Mouse (Mus musculus) MEL (cell line): ENCODE data around the gene Plrg1. TPM values are rescaled to one million over a fixed set of nuclear protein-coding genes. Genes with fewer than 3 reads are reported as not detected.

Experiments used
- DNase-seq: peaks from one replicate; pipeline ENCODE4 v3.0.0; 2011; ENCODE audit warnings: low read depth, low spot score
- H3K27ac ChIP-seq: 2 replicates; pipeline ENCODE4 v1.5.1; 2012; ENCODE audit warnings: low read depth, mild to moderate bottlenecking, control low read depth, low read length, moderate library complexity; ENCODE audit not compliant: control insufficient read depth
- H3K27me3 ChIP-seq, 2 experiments: fragments of 150-350 bp in 1 of 2; sonication (generic) in 1 of 2; 2 replicates each; pipeline ENCODE4 v1.6.1; 2012; ENCODE audit warnings: low read length in 2 of 2, mild to moderate bottlenecking in 2 of 2, improper control_type of control experiment in 1 of 2, moderate library complexity in 1 of 2; ENCODE audit not compliant: insufficient read depth in 2 of 2, control insufficient read depth in 1 of 2
- H3K36me3 ChIP-seq, 2 experiments: 2 replicates each; pipeline ENCODE4 v1.6.1; 2012 to 2014; ENCODE audit warnings: low read length in 2 of 2, improper control_type of control experiment in 1 of 2, inconsistent platforms in 1 of 2, mild to moderate bottlenecking in 1 of 2; ENCODE audit not compliant: insufficient read depth in 2 of 2, control insufficient read depth in 1 of 2
- H3K4me1 ChIP-seq, 2 experiments: fragments of 150-350 bp in 1 of 2; sonication (generic) in 1 of 2; 2 replicates each; pipeline ENCODE4 v1.6.1; 2012; ENCODE audit warnings: low read length in 2 of 2, improper control_type of control experiment in 1 of 2, mild to moderate bottlenecking in 1 of 2; ENCODE audit not compliant: insufficient read depth in 2 of 2, control insufficient read depth in 1 of 2
- H3K4me3 ChIP-seq, 2 experiments: fragments of 150-350 bp in 1 of 2; sonication (generic) in 1 of 2; 2 replicates each; pipeline ENCODE4 v1.5.1; 2012; ENCODE audit warnings: low read depth in 2 of 2, low read length in 2 of 2, mild to moderate bottlenecking in 2 of 2, moderate library complexity in 2 of 2, control low read depth in 1 of 2, improper control_type of control experiment in 1 of 2; ENCODE audit not compliant: control insufficient read depth in 1 of 2, insufficient read depth in 1 of 2
- H3K79me2 ChIP-seq: 2 replicates; pipeline ENCODE4 v1.6.1; 2012; ENCODE audit warnings: mild to moderate bottlenecking, low read length, moderate library complexity; ENCODE audit not compliant: control insufficient read depth, poor library complexity, insufficient read depth
- H3K9ac ChIP-seq: 2 replicates; pipeline ENCODE4 v1.6.1; 2012; ENCODE audit warnings: low read depth, mild to moderate bottlenecking, control low read depth, low read length, moderate library complexity; ENCODE audit not compliant: control insufficient read depth, poor library complexity, severe bottlenecking
- H3K9me3 ChIP-seq: fragments of 150-350 bp; sonication (generic); replicated peaks from 2 replicates; pipeline ENCODE4 v1.6.1; 2012; ENCODE audit warnings: mild to moderate bottlenecking, low read length, improper control_type of control experiment, moderate library complexity; ENCODE audit not compliant: insufficient read depth
- CHD1 ChIP-seq: IDR thresholded peaks from 2 replicates; pipeline ENCODE4 v1.6.1; 2012; ENCODE audit warnings: low read depth, mild to moderate bottlenecking, inconsistent platforms, low read length, improper control_type of control experiment
- CHD2 ChIP-seq: IDR thresholded peaks from 2 replicates; pipeline ENCODE4 v1.6.1; 2011; ENCODE audit warnings: low read length, improper control_type of control experiment
- CTCF ChIP-seq, 3 experiments: IDR thresholded peaks in 2 of 3; conservative IDR thresholded peaks in 1 of 3; 2 replicates each; pipeline ENCODE4 v1.5.1; 2011 to 2012; ENCODE audit warnings: low read length in 3 of 3, low read depth in 2 of 3, mild to moderate bottlenecking in 2 of 3, improper control_type of control experiment in 1 of 3, inconsistent platforms in 1 of 3, mixed read lengths in 1 of 3, moderate library complexity in 1 of 3; ENCODE audit not compliant: control insufficient read depth in 1 of 3, insufficient read depth in 1 of 3, poor library complexity in 1 of 3, severe bottlenecking in 1 of 3
- E2F4 ChIP-seq: IDR thresholded peaks from 2 replicates; pipeline ENCODE4 v1.6.1; 2011; ENCODE audit warnings: low read depth, low read length, improper control_type of control experiment, borderline replicate concordance
- ETS1 ChIP-seq: IDR thresholded peaks from 2 replicates; pipeline ENCODE4 v1.6.1; 2012; ENCODE audit warnings: low read depth, mild to moderate bottlenecking, inconsistent platforms, low read length, improper control_type of control experiment, moderate library complexity
- GABPA ChIP-seq: IDR thresholded peaks from 2 replicates; pipeline ENCODE4 v1.6.1; 2012; ENCODE audit warnings: low read depth, mild to moderate bottlenecking, inconsistent platforms, low read length, improper control_type of control experiment, moderate library complexity
- HCFC1 ChIP-seq: IDR thresholded peaks from 2 replicates; pipeline ENCODE4 v1.6.1; 2012; ENCODE audit warnings: low read depth, mild to moderate bottlenecking, inconsistent platforms, low read length, improper control_type of control experiment, moderate library complexity
- JUND ChIP-seq: IDR thresholded peaks from 2 replicates; pipeline ENCODE4 v1.6.1; 2011; ENCODE audit warnings: low read depth, mild to moderate bottlenecking, improper control_type of control experiment, low read length
- KAT2A ChIP-seq: conservative IDR thresholded peaks from 2 replicates; pipeline ENCODE4 v1.6.1; 2012; ENCODE audit warnings: low read depth, low read length, improper control_type of control experiment, inconsistent platforms
- MAFK ChIP-seq: IDR thresholded peaks from 2 replicates; pipeline ENCODE4 v1.6.1; 2011; ENCODE audit warnings: low read depth, mild to moderate bottlenecking, low read length, improper control_type of control experiment, borderline replicate concordance
- MAZ ChIP-seq: IDR thresholded peaks from 2 replicates; pipeline ENCODE4 v1.6.1; 2012; ENCODE audit warnings: low read depth, mild to moderate bottlenecking, inconsistent platforms, low read length, improper control_type of control experiment
- MYB ChIP-seq: IDR thresholded peaks from 2 replicates; pipeline ENCODE4 v1.6.1; 2011; ENCODE audit warnings: mild to moderate bottlenecking, low read depth, low read length, improper control_type of control experiment
- NELFE ChIP-seq: IDR thresholded peaks from 2 replicates; pipeline ENCODE4 v1.6.1; 2011; ENCODE audit warnings: low read depth, low read length, improper control_type of control experiment
- POLR2A ChIP-seq, 2 experiments: IDR thresholded peaks; 2 replicates each; pipeline ENCODE4 v1.6.1; 2011 to 2012; ENCODE audit warnings: low read length in 2 of 2, mild to moderate bottlenecking in 2 of 2, control low read depth in 1 of 2, improper control_type of control experiment in 1 of 2, low read depth in 1 of 2, moderate library complexity in 1 of 2; ENCODE audit not compliant: control insufficient read depth in 1 of 2, insufficient read depth in 1 of 2, poor library complexity in 1 of 2
- POLR2AphosphoS5 ChIP-seq: IDR thresholded peaks from 2 replicates; pipeline ENCODE4 v1.6.1; 2012; ENCODE audit warnings: low read depth, borderline replicate concordance, mild to moderate bottlenecking, inconsistent platforms, low read length, moderate library complexity, mixed read lengths
- SIN3A ChIP-seq: IDR thresholded peaks from 2 replicates; pipeline ENCODE4 v1.6.1; 2012; ENCODE audit warnings: low read length, improper control_type of control experiment, inconsistent platforms
- SMC3 ChIP-seq: IDR thresholded peaks from 2 replicates; pipeline ENCODE4 v1.6.1; 2011; ENCODE audit warnings: low read depth, low read length, improper control_type of control experiment
- TAL1 ChIP-seq: IDR thresholded peaks from 2 replicates; pipeline ENCODE4 v1.6.1; 2012; ENCODE audit warnings: mild to moderate bottlenecking, inconsistent platforms, low read length, moderate library complexity, mixed read lengths
- TBP ChIP-seq: IDR thresholded peaks from 2 replicates; pipeline ENCODE4 v1.8.0; 2011; ENCODE audit warnings: low read depth, low read length, improper control_type of control experiment
- TCF12 ChIP-seq: IDR thresholded peaks from 2 replicates; pipeline ENCODE4 v1.6.1; 2014; ENCODE audit warnings: low read depth, mild to moderate bottlenecking, inconsistent platforms, low read length, improper control_type of control experiment, moderate library complexity
- UBTF ChIP-seq: IDR thresholded peaks from 2 replicates; pipeline ENCODE4 v1.6.1; 2012; ENCODE audit warnings: low read depth, mild to moderate bottlenecking, inconsistent platforms, low read length, improper control_type of control experiment, moderate library complexity, borderline replicate concordance; ENCODE audit not compliant: insufficient read depth
- USF1 ChIP-seq: IDR thresholded peaks from 2 replicates; pipeline ENCODE4 v1.6.1; 2014; ENCODE audit warnings: low read depth, mild to moderate bottlenecking, inconsistent platforms, low read length, improper control_type of control experiment, moderate library complexity
- ZC3H11A ChIP-seq: IDR thresholded peaks from 2 replicates; pipeline ENCODE4 v1.6.1; 2012; ENCODE audit warnings: low read depth, mild to moderate bottlenecking, inconsistent platforms, low read length, improper control_type of control experiment
- ZKSCAN1 ChIP-seq: IDR thresholded peaks from 2 replicates; pipeline ENCODE4 v1.6.1; 2012; ENCODE audit warnings: low read depth, mild to moderate bottlenecking, inconsistent platforms, low read length, improper control_type of control experiment, moderate library complexity
- ZMIZ1 ChIP-seq: IDR thresholded peaks from 2 replicates; pipeline ENCODE4 v1.6.1; 2012; ENCODE audit warnings: low read depth, mild to moderate bottlenecking, inconsistent platforms, low read length, improper control_type of control experiment, moderate library complexity
- polyA plus RNA-seq, 2 experiments: library from polyadenylated mRNA; stranded (reverse) in 1 of 2; unstranded in 1 of 2; fragments of >175 nt in 1 of 2; fragments of >200 nt in 1 of 2; gene quantifications; 2 replicates each; pipeline versions ENCODE4 v1.2.1 to v1.2.4; 2012; ENCODE audit warnings: low replicate concordance in 2 of 2, low read depth in 1 of 2; ENCODE audit not compliant: insufficient read length in 2 of 2, insufficient read depth in 1 of 2, missing spikeins in 1 of 2
- total RNA-seq: library from RNA; depleted of rRNA; stranded (reverse); fragments of 300-350 nt; gene quantifications from 2 replicates; pipeline ENCODE4 v1.2.3, GENCODE M21; 2012

The Plrg1 gene
- total and polyA plus RNA-seq, 3 experiments = 85.6 to 88.8 TPM; not detected in 1

DNA sequence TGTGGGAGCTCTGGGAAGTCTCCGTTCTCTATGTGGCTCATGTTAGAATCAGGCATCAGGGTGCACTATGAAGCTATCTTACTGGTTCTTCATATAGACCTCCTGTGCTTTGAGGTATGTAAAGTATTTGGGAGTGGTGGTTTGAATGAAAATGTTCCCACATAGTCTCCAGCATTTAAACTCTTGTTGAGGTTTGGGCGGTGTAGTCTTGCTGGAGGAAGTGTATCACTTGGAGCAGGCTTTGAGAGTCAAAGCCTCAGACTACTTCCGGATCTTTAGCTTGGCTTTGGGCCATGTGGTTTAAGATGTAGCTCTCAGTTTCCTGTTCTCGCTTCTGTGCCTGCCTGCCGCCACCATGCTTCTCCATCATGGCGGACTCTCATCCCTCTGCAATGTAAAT is 47.0 kb downstream of the Plrg1 start:
- Histone ChIP-seq H3K9ac (no peak overlapping the region), H3K27me3 (no peaks in the 10 kb centered on the region), H3K4me3 (no peak overlapping the region)
- TF ChIP-seq JUND (no peak), TAL1 (no peak), POLR2A (IDR thresholded peaks at IDR 0.05; ENCODE audit: control insufficient read depth in 1 of 2, insufficient read depth in 1 of 2, low read depth in 1 of 2, low read length in 2 of 2, poor library complexity in 1 of 2) (no peak), TBP (no peak), SMC3 (no peak), UBTF (no peak), USF1 (no peak), CTCF (IDR thresholded peaks at IDR 0.05 in 2 of 3, conservative IDR thresholded peaks at IDR 0.05 in 1 of 3; ENCODE audit: control insufficient read depth in 1 of 3, insufficient read depth in 1 of 3, low read depth in 2 of 3, low read length in 3 of 3, poor library complexity in 1 of 3, severe bottlenecking in 1 of 3) (no peak), ETS1 (no peak), ZMIZ1 (no peak), SIN3A (no peak), POLR2AphosphoS5 (no peak)
- TF ChIP-seq, all 39 proteins: peak for 0
- H3K9me3 ChIP-seq = no peaks in the 10 kb centered on the region
- H3K36me3 ChIP-seq = no peaks in the 10 kb centered on the region
- DNase-seq = no peak
- H3K27ac ChIP-seq = no peak overlapping the region
- H3K79me2 ChIP-seq = no peaks in the 10 kb centered on the region
- H3K4me1 ChIP-seq = no peaks in the 10 kb centered on the region

DNA sequence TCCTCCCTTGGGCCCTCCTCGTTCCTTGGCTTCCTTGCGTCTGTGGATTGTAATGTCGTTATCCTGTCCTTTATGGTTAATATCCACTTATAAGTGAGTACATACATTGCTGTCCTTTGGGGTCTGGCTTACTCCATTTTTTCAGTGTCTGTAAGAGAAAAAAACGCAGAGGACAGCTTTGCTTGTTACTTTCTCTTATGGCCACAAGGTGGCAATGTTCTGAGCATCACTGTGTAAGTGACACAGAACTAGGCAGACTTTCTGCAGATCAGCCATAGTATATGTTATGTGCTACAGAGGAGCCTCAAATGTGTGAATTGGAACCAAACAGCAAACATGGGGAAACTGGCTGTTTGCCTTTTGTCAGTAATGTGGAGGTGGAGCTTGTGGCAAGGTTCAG is 54.8 kb downstream of the Plrg1 start:
- H3K9me3 ChIP-seq = no peaks in the 10 kb centered on the region
- TF ChIP-seq CHD1 = no peak
- TF ChIP-seq CHD2 = no peak
- TF ChIP-seq CTCF (IDR thresholded peaks at IDR 0.05 in 2 of 3, conservative IDR thresholded peaks at IDR 0.05 in 1 of 3; ENCODE audit: control insufficient read depth in 1 of 3, insufficient read depth in 1 of 3, low read depth in 2 of 3, low read length in 3 of 3, poor library complexity in 1 of 3, severe bottlenecking in 1 of 3) = peak; percentile 15 to 53 (median 37); a peak in 4 of 6 replicates
- TF ChIP-seq SMC3 = peak; percentile 53
- no peaks in the 10 kb centered on the region for H3K79me2 ChIP-seq
- no peak overlapping the region for H3K27ac ChIP-seq
- H3K27me3 ChIP-seq = no peaks in the 10 kb centered on the region
- peak; percentile 25 for DNase-seq
- H3K4me1 ChIP-seq = no peaks in the 10 kb centered on the region
- H3K9ac ChIP-seq = no peak overlapping the region
- H3K4me3 ChIP-seq = no peak overlapping the region
- no peaks in the 10 kb centered on the region for H3K36me3 ChIP-seq

DNA sequence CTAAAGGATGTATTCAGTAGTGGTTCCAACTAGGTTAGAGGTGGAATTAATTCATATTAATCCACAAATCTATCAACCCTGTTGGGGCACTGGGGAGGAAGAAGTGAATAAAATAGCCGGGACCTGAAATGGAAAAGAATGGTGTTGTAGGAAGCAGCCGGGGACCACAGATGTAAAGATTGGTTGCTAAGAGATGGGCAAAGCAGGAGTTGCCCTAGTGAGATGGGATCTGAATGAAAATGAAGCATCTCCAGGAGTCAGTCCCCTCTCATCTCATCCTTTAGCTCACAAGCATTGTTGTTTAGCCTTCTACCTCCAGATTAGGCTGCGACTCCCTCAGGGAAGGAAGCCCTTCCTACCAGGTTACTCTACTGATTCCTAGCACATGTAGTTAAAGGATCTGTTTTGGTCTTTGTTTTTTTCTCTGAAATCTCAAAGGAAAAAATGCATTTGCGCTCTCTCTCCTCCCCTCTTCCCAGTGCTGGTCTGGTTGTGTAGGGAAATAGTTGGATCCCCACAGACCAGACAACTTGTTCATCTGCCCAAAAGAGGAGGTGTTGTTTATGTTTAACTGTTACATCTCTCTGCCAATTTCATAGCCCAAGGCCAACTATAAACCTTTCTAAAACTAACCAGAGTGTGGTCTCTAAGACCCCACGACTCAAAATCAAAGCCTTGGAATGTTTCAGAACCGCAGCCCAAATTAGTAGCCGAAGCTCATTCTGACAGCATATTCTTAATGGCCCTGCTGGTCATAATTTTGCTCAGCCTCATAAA is 56.4 kb downstream of the Plrg1 start:
- Histone ChIP-seq H3K36me3 (no peaks in the 10 kb centered on the region), H3K79me2 (no peaks in the 10 kb centered on the region), H3K4me1 (no peaks in the 10 kb centered on the region), H3K27ac (no peak overlapping the region), H3K9me3 (no peaks in the 10 kb centered on the region), H3K4me3 (no peak overlapping the region), H3K27me3 (no peaks in the 10 kb centered on the region), H3K9ac (no peak overlapping the region)
- DNase-seq = no peak
- TF ChIP-seq ZC3H11A (no peak), KAT2A (no peak), SMC3 (no peak), GABPA (no peak), TCF12 (no peak), MYB (no peak), NELFE (no peak), MAZ (no peak), ZMIZ1 (no peak), MAFK (no peak), ZKSCAN1 (no peak), TAL1 (no peak), UBTF (no peak), HCFC1 (no peak), E2F4 (no peak)
